Mouse (Mus musculus) heart, adult 2 months (tissue): Measurements from ENCODE around the gene Abhd17b. TPM values are rescaled to one million over a fixed set of nuclear protein-coding genes. Genes with fewer than 3 reads are reported as not detected.

Source experiments
- DNase-seq, 2 experiments: peaks; one replicate each; pipeline ENCODE4 v3.0.0; 2021
- H3K27ac ChIP-seq: fragments of 200-600 bp; 2 replicates; pipeline ENCODE4 v1.8.1; 2022
- H3K27me3 ChIP-seq: fragments of 200-500 bp; 2 replicates; pipeline ENCODE4 v1.6.1; 2012; ENCODE audit warnings: mild to moderate bottlenecking, low read length, inconsistent platforms, mixed read lengths; ENCODE audit not compliant: control insufficient read depth, insufficient read depth
- H3K36me3 ChIP-seq: fragments of 200-500 bp; 2 replicates; pipeline ENCODE4 v1.6.1; 2012; ENCODE audit warnings: low read length, inconsistent platforms; ENCODE audit not compliant: control insufficient read depth, insufficient read depth
- H3K4me1 ChIP-seq: fragments of 200-500 bp; 2 replicates; pipeline ENCODE4 v1.6.1; 2011; ENCODE audit warnings: low read length; ENCODE audit not compliant: control insufficient read depth, insufficient read depth
- H3K4me3 ChIP-seq: fragments of 200-600 bp; 2 replicates; pipeline ENCODE4 v1.8.1; 2022
- H3K79me2 ChIP-seq: fragments of 200-500 bp; replicated peaks from 2 replicates; pipeline ENCODE4 v1.6.1; 2012; ENCODE audit warnings: mild to moderate bottlenecking, inconsistent platforms, low read length, moderate library complexity, mixed read lengths; ENCODE audit not compliant: control insufficient read depth, insufficient read depth
- H3K9ac ChIP-seq: fragments of 200-500 bp; 2 replicates; pipeline ENCODE4 v1.6.1; 2012; ENCODE audit warnings: low read depth, mild to moderate bottlenecking, control low read depth, inconsistent platforms, low read length, mixed read lengths
- CTCF ChIP-seq: fragments of 200-600 bp; IDR thresholded peaks from 2 replicates; pipeline ENCODE4 v1.8.1; 2022; ENCODE audit warnings: antibody characterized with exemption, mild to moderate bottlenecking, moderate library complexity
- EP300 ChIP-seq: fragments of 200-500 bp; IDR thresholded peaks from 2 replicates; pipeline ENCODE4 v1.6.1; 2011; ENCODE audit warnings: low read depth, low read length, control low read depth; ENCODE audit not compliant: insufficient read depth
- POLR2A ChIP-seq: fragments of 200-500 bp; IDR thresholded peaks from 2 replicates; pipeline ENCODE4 v1.6.1; 2011; ENCODE audit warnings: mild to moderate bottlenecking, low read depth, low read length, control low read depth; ENCODE audit not compliant: insufficient read depth
- WGBS: fragments of 180-500 bp; shearing (Covaris S2); methylation state at CpG from one replicate; pipeline ENCODE4 v1.1.7; 2018; 5-methylcytosine and 5-hydroxymethylcytosine counted together
- intact Hi-C: fragments of 180-260 bp; cut with DNase I; formaldehyde crosslinking; loops from one replicate; pipeline ENCODE4 v1.15.1; 2025
- polyA plus RNA-seq: library from polyadenylated mRNA; depleted of rRNA; stranded (reverse); fragments of >200 nt; gene quantifications from 2 replicates; pipeline ENCODE4 v1.2.3, GENCODE M21; 2012
- total RNA-seq, 2 experiments: library from RNA; stranded (reverse); gene quantifications; 2 replicates each; pipeline ENCODE4 v1.2.3; 2021

Abhd17b gene
- total and polyA plus RNA-seq, 3 experiments, result 3.4 to 13.8 (median 10.6) TPM

GRCm38 (mm10) chr19:21629030-21629429 is 24.0 kb upstream of the Abhd17b start:
- peaks cover 9% of the 10 kb centered on the region for H3K4me1 ChIP-seq
- WGBS, result 91% methylated on average over 1 of the region's 1 CpGs
- peaks cover 5% of the 10 kb centered on the region; the same call in 1 of the 2 replicates for H3K79me2 ChIP-seq
- intact Hi-C loops, result no loop called here
- H3K36me3 ChIP-seq, result peaks cover 3% of the 10 kb centered on the region
- H3K9ac ChIP-seq, result no peak overlapping the region
- H3K27ac ChIP-seq, result no peak overlapping the region
- no peak for DNase-seq
- H3K4me3 ChIP-seq, result no peak overlapping the region
- TF ChIP-seq EP300, result no peak
- no peak for TF ChIP-seq CTCF
- no peak for TF ChIP-seq POLR2A
- H3K27me3 ChIP-seq, result no peaks in the 10 kb centered on the region

- WGBS, result 40% methylated on average over 1 of the region's 1 CpGs
- H3K4me1 ChIP-seq, result peaks cover 9% of the 10 kb centered on the region
- TF ChIP-seq EP300 (no peak), CTCF (no peak), POLR2A (no peak)
- H3K27ac ChIP-seq, result no peak overlapping the region
- H3K4me3 ChIP-seq, result no peak overlapping the region
- DNase-seq, result no peak
- intact Hi-C loops, result no loop called here
- peaks cover 3% of the 10 kb centered on the region for H3K36me3 ChIP-seq
- H3K27me3 ChIP-seq, result no peaks in the 10 kb centered on the region
- no peak overlapping the region for H3K9ac ChIP-seq
- peaks cover 5% of the 10 kb centered on the region; the same call in 1 of the 2 replicates for H3K79me2 ChIP-seq
Observed at GRCm38 (mm10) chr19:21629501-21629900, 23.5 kb upstream of the Abhd17b start.

GRCm38 (mm10) chr19:21630656-21631331 is 22.2 kb upstream of the Abhd17b start:
- Histone ChIP-seq H3K4me1 (peaks cover 9% of the 10 kb centered on the region), H3K27ac (peak overlapping the region; percentile 29; the same call in 1 of the 2 replicates), H3K79me2 (peaks cover 5% of the 10 kb centered on the region; the same call in 1 of the 2 replicates), H3K36me3 (peaks cover 3% of the 10 kb centered on the region), H3K9ac (no peak overlapping the region), H3K27me3 (no peaks in the 10 kb centered on the region), H3K4me3 (no peak overlapping the region)
- intact Hi-C loops, result no loop called here
- TF ChIP-seq CTCF (no peak), EP300 (no peak), POLR2A (no peak)
- WGBS, result 49% methylated on average over 14 of the region's 14 CpGs
- DNase-seq, result peak in 1 of 2 experiments; percentile 19

- Histone ChIP-seq H3K79me2 (peaks cover 8% of the 10 kb centered on the region; the same call in 1 of the 2 replicates), H3K27me3 (no peaks in the 10 kb centered on the region), H3K4me1 (peaks cover 8% of the 10 kb centered on the region), H3K36me3 (peaks cover 3% of the 10 kb centered on the region), H3K9ac (no peak overlapping the region), H3K27ac (no peak overlapping the region), H3K4me3 (no peak overlapping the region)
- DNase-seq, result no peak
- TF ChIP-seq POLR2A (no peak), CTCF (no peak), EP300 (no peak)
- WGBS, result 79% methylated on average over 2 of the region's 2 CpGs
- intact Hi-C loops, result no loop called here
Observed at GRCm38 (mm10) chr19:21635406-21635805, 17.6 kb upstream of the Abhd17b start.

- intact Hi-C loops, result no loop called here
- peaks cover 3% of the 10 kb centered on the region; the same call in 1 of the 2 replicates for H3K4me1 ChIP-seq
- 51% methylated on average over 3 of the region's 3 CpGs for WGBS
- peaks cover 7% of the 10 kb centered on the region for H3K79me2 ChIP-seq
- TF ChIP-seq POLR2A (no peak), EP300 (no peak), CTCF (no peak)
- DNase-seq, result no peak
- H3K27ac ChIP-seq, result no peak overlapping the region
- H3K4me3 ChIP-seq, result no peak overlapping the region
- H3K36me3 ChIP-seq, result no peaks in the 10 kb centered on the region
- no peak overlapping the region for H3K9ac ChIP-seq
- H3K27me3 ChIP-seq, result no peaks in the 10 kb centered on the region
Observed at GRCm38 (mm10) chr19:21636907-21637306, 16.1 kb upstream of the Abhd17b start.

GRCm38 (mm10) chr19:21637672-21638071 is 15.3 kb upstream of the Abhd17b start:
- TF ChIP-seq EP300 (no peak), POLR2A (no peak), CTCF (no peak)
- H3K27ac ChIP-seq, result no peak overlapping the region
- H3K36me3 ChIP-seq, result no peaks in the 10 kb centered on the region
- WGBS, result 79% methylated on average over 7 of the region's 7 CpGs
- peaks cover 3% of the 10 kb centered on the region; the same call in 1 of the 2 replicates for H3K4me1 ChIP-seq
- peaks cover 7% of the 10 kb centered on the region for H3K79me2 ChIP-seq
- intact Hi-C loops, result no loop called here
- DNase-seq, result no peak
- no peaks in the 10 kb centered on the region for H3K27me3 ChIP-seq
- H3K9ac ChIP-seq, result no peak overlapping the region
- no peak overlapping the region for H3K4me3 ChIP-seq
